Mouse (Mus musculus) liver, adult 2 months (tissue): Measurements from ENCODE around the gene Tpsg1. TPM values are rescaled to one million over a fixed set of nuclear protein-coding genes. Genes with fewer than 3 reads are reported as not detected.

Source experiments
- DNase-seq: peaks from one replicate; pipeline ENCODE4 v3.0.0-alpha.2; 2011; ENCODE audit warnings: low read depth, low spot score; ENCODE audit errors: extremely low read depth
- H3K27ac ChIP-seq: fragments of 200-500 bp; replicated peaks from 2 replicates; pipeline ENCODE4 v1.5.1; 2012; ENCODE audit warnings: low read depth, mild to moderate bottlenecking, control low read depth, inconsistent platforms, low read length; ENCODE audit not compliant: insufficient read depth
- H3K27me3 ChIP-seq: fragments of 200-500 bp; 2 replicates; pipeline ENCODE4 v1.6.1; 2012; ENCODE audit warnings: mild to moderate bottlenecking, moderate library complexity, low read length, inconsistent platforms; ENCODE audit not compliant: control insufficient read depth, insufficient read depth
- H3K36me3 ChIP-seq: fragments of 200-500 bp; 2 replicates; pipeline ENCODE4 v1.6.1; 2012; ENCODE audit warnings: low read length, inconsistent platforms; ENCODE audit not compliant: control insufficient read depth, insufficient read depth
- H3K4me1 ChIP-seq: fragments of 200-500 bp; 2 replicates; pipeline ENCODE4 v1.6.1; 2011; ENCODE audit warnings: low read length; ENCODE audit not compliant: control insufficient read depth, insufficient read depth
- H3K4me3 ChIP-seq: fragments of 200-500 bp; 2 replicates; pipeline ENCODE4 v1.5.1; 2011; ENCODE audit warnings: low read depth, mild to moderate bottlenecking, control low read depth, low read length, moderate library complexity; ENCODE audit not compliant: insufficient read depth
- H3K79me2 ChIP-seq: fragments of 200-500 bp; 2 replicates; pipeline ENCODE4 v1.6.1; 2012; ENCODE audit warnings: inconsistent platforms, mild to moderate bottlenecking, low read length, moderate library complexity; ENCODE audit not compliant: control insufficient read depth, insufficient read depth
- H3K9ac ChIP-seq: fragments of 200-500 bp; 2 replicates; pipeline ENCODE4 v1.6.1; 2012; ENCODE audit warnings: low read depth, mild to moderate bottlenecking, control low read depth, inconsistent platforms, low read length
- CTCF ChIP-seq: fragments of 200-500 bp; IDR thresholded peaks from 2 replicates; pipeline ENCODE4 v1.5.1; 2011; ENCODE audit warnings: low read depth, low read length, control low read depth
- POLR2A ChIP-seq: fragments of 200-500 bp; IDR thresholded peaks from 2 replicates; pipeline ENCODE4 v1.6.1; 2011; ENCODE audit warnings: low read length, control low read depth; ENCODE audit not compliant: insufficient read depth; ENCODE audit errors: extremely low read depth
- WGBS: fragments of 180-500 bp; shearing (Covaris S2); methylation state at CpG from one replicate; pipeline ENCODE4 v1.1.7; 2018; 5-methylcytosine and 5-hydroxymethylcytosine counted together
- polyA plus RNA-seq: library from polyadenylated mRNA; depleted of rRNA; stranded (reverse); fragments of >200 nt; gene quantifications from 2 replicates; pipeline ENCODE4 v1.2.3, GENCODE M21; 2012
- total RNA-seq: library from RNA; depleted of rRNA; stranded (reverse); fragments of >200 nt; gene quantifications from 2 replicates; pipeline ENCODE4 v1.2.3, GENCODE M21; 2014

The Tpsg1 gene
- total and polyA plus RNA-seq, 2 experiments, result not detected

DNA sequence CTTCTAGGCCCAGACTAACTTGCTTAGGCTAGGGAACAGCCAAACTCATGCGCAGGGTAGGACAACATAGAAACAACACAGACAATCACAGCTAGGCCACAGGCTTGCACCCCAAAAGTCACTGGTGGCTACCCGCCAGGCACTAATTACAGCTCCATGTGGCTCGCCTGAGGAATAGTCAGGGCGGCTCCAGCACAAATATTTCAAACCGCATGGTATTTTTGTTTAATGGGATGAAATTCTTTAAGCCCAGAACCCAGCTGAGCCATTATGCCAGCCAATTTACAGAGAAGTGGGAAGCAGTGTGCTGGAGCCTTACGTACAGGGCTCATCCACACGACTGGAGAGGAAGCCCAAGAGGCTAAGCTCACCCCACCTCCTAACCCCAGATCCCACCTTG lies 40.5 kb downstream of the Tpsg1 start:
- WGBS, result 89% methylated on average over 7 of the region's 7 CpGs
- H3K27me3 ChIP-seq, result no peaks in the 10 kb centered on the region
- no peak overlapping the region for H3K9ac ChIP-seq
- no peaks in the 10 kb centered on the region for H3K36me3 ChIP-seq
- no peak overlapping the region for H3K4me3 ChIP-seq
- DNase-seq, result no peak
- no peaks in the 10 kb centered on the region for H3K4me1 ChIP-seq
- TF ChIP-seq CTCF (no peak), POLR2A (no peak)
- no peak overlapping the region for H3K27ac ChIP-seq
- no peaks in the 10 kb centered on the region for H3K79me2 ChIP-seq

DNA sequence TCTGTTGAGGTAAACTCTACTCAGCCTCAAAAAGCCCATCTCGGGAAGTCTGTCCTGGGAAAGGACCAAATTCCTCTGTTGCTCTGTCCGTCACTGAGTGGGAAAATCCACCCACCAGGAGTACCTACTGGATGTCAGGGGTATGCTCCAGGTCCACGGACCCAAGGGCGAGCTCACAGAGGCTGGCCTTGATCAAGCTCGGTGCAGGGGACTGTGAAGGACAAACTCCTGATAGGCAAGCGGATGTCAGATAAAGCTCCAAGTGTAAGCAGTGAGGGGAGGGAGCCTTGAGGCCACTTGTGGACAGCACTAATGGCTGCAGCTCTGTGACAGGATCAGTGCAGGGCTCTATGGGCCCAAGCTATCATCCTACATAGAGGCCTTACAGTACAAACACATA lies 41.1 kb downstream of the Tpsg1 start:
- H3K36me3 ChIP-seq, result no peaks in the 10 kb centered on the region
- H3K4me1 ChIP-seq, result no peaks in the 10 kb centered on the region
- H3K79me2 ChIP-seq, result no peaks in the 10 kb centered on the region
- no peak for DNase-seq
- no peak overlapping the region for H3K9ac ChIP-seq
- WGBS, result 71% methylated on average over 6 of the region's 6 CpGs
- TF ChIP-seq CTCF, result no peak
- no peak for TF ChIP-seq POLR2A
- H3K27ac ChIP-seq, result no peak overlapping the region
- H3K27me3 ChIP-seq, result no peaks in the 10 kb centered on the region
- no peak overlapping the region for H3K4me3 ChIP-seq

DNA sequence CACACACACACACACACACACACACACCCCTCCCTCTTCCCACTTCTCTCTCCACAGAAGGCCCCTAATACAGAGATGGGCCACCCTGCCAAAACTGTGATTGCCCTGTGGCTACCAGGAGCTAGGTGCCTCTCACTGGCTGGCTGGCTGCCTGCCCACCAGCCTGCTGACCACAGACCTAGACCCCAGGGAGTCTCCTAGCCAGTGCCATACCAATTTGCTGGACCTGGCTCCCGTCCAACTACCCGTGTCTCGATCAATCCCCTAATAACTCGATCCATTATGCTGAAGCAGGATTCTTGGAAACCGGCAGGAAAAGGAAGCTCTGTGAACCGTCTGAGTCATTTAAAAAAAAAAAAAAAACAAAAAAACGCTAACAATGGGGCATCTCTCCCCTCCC lies 41.7 kb downstream of the Tpsg1 start:
- no peak for TF ChIP-seq POLR2A
- no peak for TF ChIP-seq CTCF
- no peak overlapping the region for H3K27ac ChIP-seq
- H3K9ac ChIP-seq, result no peak overlapping the region
- WGBS, result 42% methylated on average over 7 of the region's 7 CpGs
- no peak overlapping the region for H3K4me3 ChIP-seq
- no peaks in the 10 kb centered on the region for H3K36me3 ChIP-seq
- H3K27me3 ChIP-seq, result no peaks in the 10 kb centered on the region
- no peaks in the 10 kb centered on the region for H3K79me2 ChIP-seq
- DNase-seq, result no peak
- H3K4me1 ChIP-seq, result no peaks in the 10 kb centered on the region

DNA sequence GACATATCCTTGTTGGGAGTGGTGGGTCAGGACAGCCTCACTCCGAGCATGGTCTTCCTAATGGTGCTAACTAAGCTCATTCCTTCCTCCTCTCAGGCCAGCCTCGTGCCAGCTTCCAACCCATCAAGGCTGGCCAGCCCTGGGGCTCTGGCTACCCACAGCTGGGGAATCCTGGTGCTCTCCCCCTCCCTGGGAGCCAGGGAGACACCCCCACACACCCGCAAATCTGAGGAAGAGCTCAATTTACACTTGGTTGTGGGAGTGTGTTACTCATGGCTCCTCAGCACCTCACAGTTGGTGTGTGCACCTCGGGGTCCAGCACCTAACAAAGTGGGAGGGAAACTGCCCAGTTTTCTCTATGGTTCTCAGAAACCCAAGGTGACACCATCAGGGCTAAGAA lies 42.2 kb downstream of the Tpsg1 start:
- Histone ChIP-seq H3K27me3 (no peaks in the 10 kb centered on the region), H3K27ac (no peak overlapping the region), H3K36me3 (no peaks in the 10 kb centered on the region), H3K79me2 (no peaks in the 10 kb centered on the region), H3K4me1 (no peaks in the 10 kb centered on the region), H3K9ac (no peak overlapping the region), H3K4me3 (no peak overlapping the region)
- TF ChIP-seq POLR2A, result no peak
- TF ChIP-seq CTCF, result no peak
- no peak for DNase-seq
- WGBS, result 62% methylated on average over 4 of the region's 4 CpGs

DNA sequence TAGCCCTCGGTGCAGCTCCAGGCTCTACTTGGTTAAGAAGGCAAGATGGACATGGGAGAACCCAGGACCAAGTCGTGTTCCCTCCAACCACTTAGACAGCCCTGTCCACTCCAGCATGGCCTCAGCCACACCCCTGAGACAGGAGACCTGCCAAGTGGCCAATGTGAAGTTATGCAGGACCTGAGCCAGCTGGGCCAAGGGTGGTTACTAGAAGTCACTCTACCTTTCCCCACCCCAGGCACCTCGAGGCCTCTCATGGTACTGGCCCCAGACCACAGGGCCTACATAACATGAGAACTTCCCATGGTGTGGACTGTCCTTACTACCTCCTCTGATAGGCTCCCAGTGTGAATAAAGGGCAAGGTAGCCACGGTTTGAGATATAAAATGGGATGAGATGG lies 45.1 kb downstream of the Tpsg1 start:
- peak; percentile 21 for DNase-seq
- 38% methylated on average over 4 of the region's 4 CpGs for WGBS
- no peak overlapping the region for H3K9ac ChIP-seq
- H3K4me1 ChIP-seq, result no peaks in the 10 kb centered on the region
- H3K79me2 ChIP-seq, result no peaks in the 10 kb centered on the region
- no peaks in the 10 kb centered on the region for H3K36me3 ChIP-seq
- no peak overlapping the region for H3K27ac ChIP-seq
- no peak overlapping the region for H3K4me3 ChIP-seq
- H3K27me3 ChIP-seq, result no peaks in the 10 kb centered on the region
- TF ChIP-seq CTCF, result no peak

DNA sequence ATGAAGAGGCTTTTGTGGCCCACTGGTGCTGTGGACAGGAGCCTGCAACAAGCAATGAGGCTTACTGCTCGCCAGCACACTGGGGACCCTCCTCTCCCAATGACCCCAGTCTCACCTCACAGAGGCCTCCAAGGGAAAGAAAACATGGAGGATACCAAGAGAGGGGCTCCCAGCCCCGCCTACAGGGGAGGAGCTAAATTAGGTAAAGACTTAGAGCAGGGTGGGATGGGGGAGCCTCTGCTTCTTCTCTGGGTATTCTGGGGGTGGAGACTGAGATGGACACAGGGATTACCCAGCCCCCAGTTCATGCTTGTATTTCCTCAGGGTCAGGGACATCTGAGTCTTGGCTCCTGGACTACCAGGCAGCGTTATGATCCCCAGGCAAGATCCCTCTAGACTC lies 45.8 kb downstream of the Tpsg1 start:
- no peaks in the 10 kb centered on the region for H3K27me3 ChIP-seq
- H3K79me2 ChIP-seq, result no peaks in the 10 kb centered on the region
- no peak for DNase-seq
- WGBS, result 73% methylated on average over 3 of the region's 3 CpGs
- H3K4me3 ChIP-seq, result no peak overlapping the region
- H3K36me3 ChIP-seq, result no peaks in the 10 kb centered on the region
- H3K27ac ChIP-seq, result no peak overlapping the region
- TF ChIP-seq POLR2A, result no peak
- TF ChIP-seq CTCF, result no peak
- H3K9ac ChIP-seq, result no peak overlapping the region
- no peaks in the 10 kb centered on the region for H3K4me1 ChIP-seq
